8 mouse cellular contexts compared by ENCODE assay signal in the genomic region with DNA sequence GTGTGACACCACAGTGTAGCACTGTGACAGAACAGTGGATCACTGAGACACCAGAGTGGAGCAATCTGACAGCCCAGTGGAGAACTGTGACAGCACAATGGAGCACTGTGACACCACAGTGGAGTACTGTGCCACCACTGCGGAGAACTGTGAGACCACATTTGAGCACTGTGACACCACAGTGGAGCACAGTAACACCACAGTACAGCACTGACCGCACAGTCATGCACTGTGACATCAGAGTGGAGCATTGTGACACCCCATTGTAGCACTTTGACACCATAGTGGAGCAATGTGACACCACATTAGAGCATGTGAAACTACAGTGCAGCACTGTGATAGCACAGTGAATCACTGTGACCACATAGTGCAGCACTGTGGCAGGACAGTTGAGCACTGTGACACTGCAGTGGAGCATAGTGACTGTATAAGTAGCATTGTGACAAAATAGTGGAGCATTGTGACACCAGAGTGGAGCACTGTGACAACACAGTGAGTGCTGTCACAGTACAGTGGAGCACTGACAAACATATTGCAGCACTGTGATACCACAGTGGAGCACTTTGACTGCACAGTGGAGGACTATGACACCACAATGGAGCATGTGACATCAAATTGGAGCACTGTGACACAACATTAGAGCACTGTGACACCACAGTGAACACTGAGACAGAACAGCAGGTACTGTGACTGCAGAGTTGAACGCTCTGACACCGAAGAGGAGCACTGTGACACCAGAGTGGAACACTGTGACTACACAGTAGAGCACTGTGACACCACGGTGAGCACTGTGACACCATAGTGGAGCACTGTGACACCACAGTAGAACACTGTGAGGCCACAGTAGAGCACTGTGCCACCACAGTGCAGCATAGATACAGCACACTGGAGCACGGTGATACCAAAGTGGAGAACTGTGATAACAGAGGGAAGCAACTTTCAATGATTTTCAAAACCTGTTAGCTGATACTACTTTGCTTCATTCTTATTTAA.
DNase-seq lines count a peak whose midpoint lies in the region; ATAC-seq and TF ChIP-seq lines count a peak whose summit lies in the region.

No protein-coding gene starts in this region.

- ATAC-seq in intestine, embryonic 14.5 days (replicated peaks; ENCODE audit: low FRiP score, low TSS enrichment, low read depth): 0 out of 2 replicates have a peak, but pooled peaks have one; percentile 3
- no peak for ATAC-seq in intestine, postnatal 0 days
- ATAC-seq in hindbrain, embryonic 12.5 days (ENCODE audit: low FRiP score): peak; percentile 6; the same call in 1 of the 2 replicates
- ATAC-seq in midbrain, postnatal 0 days (ENCODE audit: low FRiP score): no peak

- H3K4me2 ChIP-seq in intestine, embryonic 14.5 days (ENCODE audit: low read length): no peak overlapping the region
- no peak overlapping the region for H3K4me2 ChIP-seq in intestine, postnatal 0 days (replicated peaks; ENCODE audit: low read depth)
- H3K4me2 ChIP-seq in hindbrain, embryonic 12.5 days (replicated peaks): no peak overlapping the region
- H3K4me2 ChIP-seq in midbrain, postnatal 0 days (ENCODE audit: low read depth, low read length, poor library complexity, severe bottlenecking): no peak overlapping the region

- no peaks in the 10 kb centered on the region for H3K4me1 ChIP-seq in intestine, embryonic 14.5 days (replicated peaks; ENCODE audit: control insufficient read depth, insufficient read depth, low read length)
- H3K4me1 ChIP-seq in intestine, postnatal 0 days (replicated peaks; ENCODE audit: control insufficient read depth, insufficient read depth, low read length): no peaks in the 10 kb centered on the region
- no peaks in the 10 kb centered on the region for H3K4me1 ChIP-seq in hindbrain, embryonic 12.5 days
- H3K4me1 ChIP-seq in midbrain, postnatal 0 days (ENCODE audit: insufficient read depth, low read length): no peaks in the 10 kb centered on the region

- H3K36me3 ChIP-seq in intestine, embryonic 14.5 days (ENCODE audit: control insufficient read depth, insufficient read depth, low read length): no peaks in the 10 kb centered on the region
- no peaks in the 10 kb centered on the region for H3K36me3 ChIP-seq in intestine, postnatal 0 days (ENCODE audit: control insufficient read depth, insufficient read depth)
- H3K36me3 ChIP-seq in hindbrain, embryonic 12.5 days: no peaks in the 10 kb centered on the region
- no peaks in the 10 kb centered on the region for H3K36me3 ChIP-seq in midbrain, postnatal 0 days (ENCODE audit: insufficient read depth, low read length)

- peak; percentile 53 for DNase-seq in intestine, embryonic 14.5 days (ENCODE audit: low spot score)
- DNase-seq in NIH3T3 (ENCODE audit: low read depth): peak; percentile 25
- peak; percentile 2 for DNase-seq in midbrain, postnatal 0 days (ENCODE audit: low spot score)
- DNase-seq in left cerebral cortex, adult 18-20 months (ENCODE audit: low spot score in 2 of 2): no peak
- DNase-seq in left cerebral cortex, postnatal 14 days (ENCODE audit: low spot score in 2 of 2): no peak
- no peak for DNase-seq in adrenal gland, postnatal 14 days

- intact Hi-C loops in left cerebral cortex, postnatal 14 days (cut with DNase I): no loop called here

- no peak overlapping the region for H3K27ac ChIP-seq in intestine, embryonic 14.5 days (ENCODE audit: low read depth)
- H3K27ac ChIP-seq in intestine, postnatal 0 days (ENCODE audit: low read depth, low read length): no peak overlapping the region
- H3K27ac ChIP-seq in hindbrain, embryonic 12.5 days: no peak overlapping the region
- H3K27ac ChIP-seq in midbrain, postnatal 0 days (ENCODE audit: low read depth, low read length): no peak overlapping the region

- no peaks in the 10 kb centered on the region for H3K27me3 ChIP-seq in intestine, embryonic 14.5 days (replicated peaks; ENCODE audit: control insufficient read depth, insufficient read depth, low read length)
- H3K27me3 ChIP-seq in intestine, postnatal 0 days (replicated peaks; ENCODE audit: control insufficient read depth, insufficient read depth, low read length): no peaks in the 10 kb centered on the region
- no peaks in the 10 kb centered on the region for H3K27me3 ChIP-seq in hindbrain, embryonic 12.5 days
- no peaks in the 10 kb centered on the region for H3K27me3 ChIP-seq in midbrain, postnatal 0 days (ENCODE audit: insufficient read depth, low read length)

- 63% methylated on average over 6 of the region's 6 CpGs for WGBS in intestine, embryonic 14.5 days
- 59% methylated on average over 6 of the region's 6 CpGs for WGBS in intestine, postnatal 0 days
- WGBS in hindbrain, embryonic 12.5 days: 54% methylated on average over 6 of the region's 6 CpGs
- WGBS in midbrain, postnatal 0 days: 64% methylated on average over 6 of the region's 6 CpGs

- H3K4me3 ChIP-seq in intestine, embryonic 14.5 days (ENCODE audit: low read depth, low read length): no peak overlapping the region
- no peak overlapping the region for H3K4me3 ChIP-seq in intestine, postnatal 0 days (ENCODE audit: low read depth, low read length)
- H3K4me3 ChIP-seq in hindbrain, embryonic 12.5 days: no peak overlapping the region
- H3K4me3 ChIP-seq in midbrain, postnatal 0 days (ENCODE audit: low read depth, low read length): no peak overlapping the region

- TF ChIP-seq CTCF in intestine, postnatal 0 days (IDR thresholded peaks at IDR 0.05; ENCODE audit: low read depth): no peak
- TF ChIP-seq CTCF in midbrain, postnatal 0 days (IDR thresholded peaks at IDR 0.05): no peak

- no peak overlapping the region for H3K9ac ChIP-seq in intestine, embryonic 14.5 days (ENCODE audit: low read length)
- no peak overlapping the region for H3K9ac ChIP-seq in intestine, postnatal 0 days (ENCODE audit: low read depth, low read length)
- no peak overlapping the region for H3K9ac ChIP-seq in hindbrain, embryonic 12.5 days
- no peak overlapping the region for H3K9ac ChIP-seq in midbrain, postnatal 0 days (replicated peaks; ENCODE audit: low read length, poor library complexity, severe bottlenecking)

- H3K9me3 ChIP-seq in intestine, embryonic 14.5 days (ENCODE audit: control insufficient read depth, low read length): peaks cover 63% of the 10 kb centered on the region
- H3K9me3 ChIP-seq in intestine, postnatal 0 days (ENCODE audit: control insufficient read depth): peaks cover 43% of the 10 kb centered on the region
- H3K9me3 ChIP-seq in hindbrain, embryonic 12.5 days (replicated peaks): peaks cover 92% of the 10 kb centered on the region
- H3K9me3 ChIP-seq in midbrain, postnatal 0 days (ENCODE audit: low read length): peaks cover 74% of the 10 kb centered on the region

Comparison
In these comparisons a context has a peak if more than half of its experiments do, and no peak if none do; other contexts are left out.
1. ATAC-seq: peak in intestine, embryonic 14.5 days (single experiment) and hindbrain, embryonic 12.5 days (single experiment); none in intestine, postnatal 0 days (single experiment) and midbrain, postnatal 0 days (single experiment).
2. DNase-seq: peak in intestine, embryonic 14.5 days (single experiment), NIH3T3 (single experiment) and midbrain, postnatal 0 days (single experiment); none in left cerebral cortex, adult 18-20 months (0 of 2), left cerebral cortex, postnatal 14 days (0 of 2) and adrenal gland, postnatal 14 days (single experiment).